Mouse (Mus musculus): ENCODE results near the gene Lsm6. TPM values are rescaled to one million over a fixed set of nuclear protein-coding genes. Genes with fewer than 3 reads are reported as not detected.

Lsm6 gene
- total and polyA plus RNA-seq, 2 experiments, result 10.6 to 38.3 TPM

GRCm38 (mm10) chr8:78801201-78801600 lies 19.7 kb downstream of the Lsm6 start:
- peaks cover 8% of the 10 kb centered on the region for H3K36me3 ChIP-seq (ENCODE audit: control insufficient read depth, insufficient read depth, low read length)
- H3K27ac ChIP-seq (replicated peaks; ENCODE audit: insufficient read depth, low read depth, low read length), result no peak overlapping the region
- H3K27me3 ChIP-seq (ENCODE audit: control insufficient read depth, insufficient read depth, low read length), result no peaks in the 10 kb centered on the region
- WGBS, result 96% methylated on average over 6 of the region's 6 CpGs
- H3K9ac ChIP-seq (ENCODE audit: low read depth, low read length), result no peak overlapping the region
- H3K79me2 ChIP-seq (ENCODE audit: control insufficient read depth, insufficient read depth, low read length), result no peaks in the 10 kb centered on the region
- TF ChIP-seq CTCF (IDR thresholded peaks at IDR 0.05; ENCODE audit: low read depth, low read length), result no peak
- TF ChIP-seq POLR2A (IDR thresholded peaks at IDR 0.05; ENCODE audit: extremely low read depth, insufficient read depth, low read length), result no peak
- H3K4me1 ChIP-seq (ENCODE audit: control insufficient read depth, insufficient read depth, low read length), result peaks cover 1% of the 10 kb centered on the region; the same call in 1 of the 2 replicates
- no peak for DNase-seq (ENCODE audit: extremely low read depth, low read depth, low spot score)
- no peak overlapping the region for H3K4me3 ChIP-seq (ENCODE audit: insufficient read depth, low read depth, low read length)

- WGBS, result 34% methylated on average over 3 of the region's 3 CpGs
- TF ChIP-seq CTCF (IDR thresholded peaks at IDR 0.05; ENCODE audit: low read depth, low read length) (no peak), POLR2A (IDR thresholded peaks at IDR 0.05; ENCODE audit: extremely low read depth, insufficient read depth, low read length) (no peak)
Observed at GRCm38 (mm10) chr8:78798671-78799070, 22.3 kb downstream of the Lsm6 start.

GRCm38 (mm10) chr8:78797985-78798384 lies 23.0 kb downstream of the Lsm6 start:
- Histone ChIP-seq H3K27me3 (ENCODE audit: control insufficient read depth, insufficient read depth, low read length) (no peaks in the 10 kb centered on the region), H3K9ac (ENCODE audit: low read depth, low read length) (no peak overlapping the region), H3K4me1 (ENCODE audit: control insufficient read depth, insufficient read depth, low read length) (peaks cover 1% of the 10 kb centered on the region; the same call in 1 of the 2 replicates), H3K79me2 (ENCODE audit: control insufficient read depth, insufficient read depth, low read length) (no peaks in the 10 kb centered on the region), H3K36me3 (ENCODE audit: control insufficient read depth, insufficient read depth, low read length) (no peaks in the 10 kb centered on the region), H3K4me3 (ENCODE audit: insufficient read depth, low read depth, low read length) (no peak overlapping the region), H3K27ac (replicated peaks; ENCODE audit: insufficient read depth, low read depth, low read length) (no peak overlapping the region)
- no peak for DNase-seq (ENCODE audit: extremely low read depth, low read depth, low spot score)
- WGBS, result 95% methylated on average over 7 of the region's 7 CpGs
- TF ChIP-seq CTCF (IDR thresholded peaks at IDR 0.05; ENCODE audit: low read depth, low read length), result no peak
- no peak for TF ChIP-seq POLR2A (IDR thresholded peaks at IDR 0.05; ENCODE audit: extremely low read depth, insufficient read depth, low read length)

More at GRCm38 (mm10) chr8:78798671-78799070, 22.3 kb downstream of the Lsm6 start:
- no peaks in the 10 kb centered on the region for H3K36me3 ChIP-seq (ENCODE audit: control insufficient read depth, insufficient read depth, low read length)
- H3K27me3 ChIP-seq (ENCODE audit: control insufficient read depth, insufficient read depth, low read length), result no peaks in the 10 kb centered on the region
- no peak overlapping the region for H3K4me3 ChIP-seq (ENCODE audit: insufficient read depth, low read depth, low read length)
- no peak overlapping the region for H3K27ac ChIP-seq (replicated peaks; ENCODE audit: insufficient read depth, low read depth, low read length)
- H3K4me1 ChIP-seq (ENCODE audit: control insufficient read depth, insufficient read depth, low read length), result peaks cover 1% of the 10 kb centered on the region; the same call in 1 of the 2 replicates
- no peak overlapping the region for H3K9ac ChIP-seq (ENCODE audit: low read depth, low read length)
- H3K79me2 ChIP-seq (ENCODE audit: control insufficient read depth, insufficient read depth, low read length), result no peaks in the 10 kb centered on the region
- peak; percentile 58 for DNase-seq (ENCODE audit: extremely low read depth, low read depth, low spot score)

- Histone ChIP-seq H3K27me3 (ENCODE audit: control insufficient read depth, insufficient read depth, low read length) (no peaks in the 10 kb centered on the region), H3K9ac (ENCODE audit: low read depth, low read length) (no peak overlapping the region), H3K27ac (replicated peaks; ENCODE audit: insufficient read depth, low read depth, low read length) (no peak overlapping the region), H3K36me3 (ENCODE audit: control insufficient read depth, insufficient read depth, low read length) (no peaks in the 10 kb centered on the region), H3K79me2 (ENCODE audit: control insufficient read depth, insufficient read depth, low read length) (no peaks in the 10 kb centered on the region), H3K4me1 (ENCODE audit: control insufficient read depth, insufficient read depth, low read length) (no peaks in the 10 kb centered on the region), H3K4me3 (ENCODE audit: insufficient read depth, low read depth, low read length) (no peak overlapping the region)
- WGBS, result 81% methylated on average over 4 of the region's 4 CpGs
- DNase-seq (ENCODE audit: extremely low read depth, low read depth, low spot score), result no peak
- TF ChIP-seq CTCF (IDR thresholded peaks at IDR 0.05; ENCODE audit: low read depth, low read length) (no peak), POLR2A (IDR thresholded peaks at IDR 0.05; ENCODE audit: extremely low read depth, insufficient read depth, low read length) (no peak)
Observed at GRCm38 (mm10) chr8:78793231-78793630, 27.7 kb downstream of the Lsm6 start.

GRCm38 (mm10) chr8:78776816-78777215 lies 44.1 kb downstream of the Lsm6 start:
- Histone ChIP-seq H3K27me3 (ENCODE audit: control insufficient read depth, insufficient read depth, low read length) (no peaks in the 10 kb centered on the region), H3K9ac (ENCODE audit: low read depth, low read length) (no peak overlapping the region), H3K79me2 (ENCODE audit: control insufficient read depth, insufficient read depth, low read length) (no peaks in the 10 kb centered on the region), H3K4me1 (ENCODE audit: control insufficient read depth, insufficient read depth, low read length) (no peaks in the 10 kb centered on the region), H3K36me3 (ENCODE audit: control insufficient read depth, insufficient read depth, low read length) (no peaks in the 10 kb centered on the region), H3K27ac (replicated peaks; ENCODE audit: insufficient read depth, low read depth, low read length) (no peak overlapping the region), H3K4me3 (ENCODE audit: insufficient read depth, low read depth, low read length) (no peak overlapping the region)
- 88% methylated on average over 9 of the region's 9 CpGs for WGBS
- no peak for DNase-seq (ENCODE audit: extremely low read depth, low read depth, low spot score)
- TF ChIP-seq POLR2A (IDR thresholded peaks at IDR 0.05; ENCODE audit: extremely low read depth, insufficient read depth, low read length) (no peak), CTCF (IDR thresholded peaks at IDR 0.05; ENCODE audit: low read depth, low read length) (no peak)

GRCm38 (mm10) chr8:78771256-78771655 lies 49.7 kb downstream of the Lsm6 start:
- Histone ChIP-seq H3K27me3 (ENCODE audit: control insufficient read depth, insufficient read depth, low read length) (no peaks in the 10 kb centered on the region), H3K9ac (ENCODE audit: low read depth, low read length) (no peak overlapping the region), H3K36me3 (ENCODE audit: control insufficient read depth, insufficient read depth, low read length) (no peaks in the 10 kb centered on the region), H3K27ac (replicated peaks; ENCODE audit: insufficient read depth, low read depth, low read length) (no peak overlapping the region), H3K4me3 (ENCODE audit: insufficient read depth, low read depth, low read length) (no peak overlapping the region), H3K4me1 (ENCODE audit: control insufficient read depth, insufficient read depth, low read length) (no peaks in the 10 kb centered on the region), H3K79me2 (ENCODE audit: control insufficient read depth, insufficient read depth, low read length) (no peaks in the 10 kb centered on the region)
- no peak for TF ChIP-seq POLR2A (IDR thresholded peaks at IDR 0.05; ENCODE audit: extremely low read depth, insufficient read depth, low read length)
- TF ChIP-seq CTCF (IDR thresholded peaks at IDR 0.05; ENCODE audit: low read depth, low read length), result no peak
- DNase-seq (ENCODE audit: extremely low read depth, low read depth, low spot score), result no peak
- 76% methylated on average over 7 of the region's 7 CpGs for WGBS

Measured in liver, adult 2 months (tissue).